Mouse (Mus musculus): ENCODE measurements around the gene Gm10309. TPM values are rescaled to one million over a fixed set of nuclear protein-coding genes. Genes with fewer than 3 reads are reported as not detected.

Gm10309 gene
- polyA plus RNA-seq, 1 experiment, result 5.4 TPM

GRCm38 (mm10) chr17:86464689-86465363, 40.2 kb downstream of the Gm10309 start:
- H3K36me3 ChIP-seq (ENCODE audit: control insufficient read depth, insufficient read depth, low read length), result no peaks in the 10 kb centered on the region
- no peaks in the 10 kb centered on the region for H3K27me3 ChIP-seq (ENCODE audit: control insufficient read depth, insufficient read depth, low read length)
- H3K4me3 ChIP-seq (ENCODE audit: control insufficient read depth, low read depth, low read length), result no peak overlapping the region
- H3K27ac ChIP-seq (ENCODE audit: control insufficient read depth, insufficient read depth, low read depth, low read length), result no peak overlapping the region
- TF ChIP-seq CTCF (IDR thresholded peaks at IDR 0.05; ENCODE audit: control insufficient read depth, insufficient read depth, insufficient replicate concordance, low read depth, low read length) (no peak), POLR2A (IDR thresholded peaks at IDR 0.05; ENCODE audit: control insufficient read depth, low read depth, low read length) (no peak)
- no peaks in the 10 kb centered on the region for H3K4me1 ChIP-seq (ENCODE audit: control insufficient read depth, insufficient read depth, low read length)

DNA sequence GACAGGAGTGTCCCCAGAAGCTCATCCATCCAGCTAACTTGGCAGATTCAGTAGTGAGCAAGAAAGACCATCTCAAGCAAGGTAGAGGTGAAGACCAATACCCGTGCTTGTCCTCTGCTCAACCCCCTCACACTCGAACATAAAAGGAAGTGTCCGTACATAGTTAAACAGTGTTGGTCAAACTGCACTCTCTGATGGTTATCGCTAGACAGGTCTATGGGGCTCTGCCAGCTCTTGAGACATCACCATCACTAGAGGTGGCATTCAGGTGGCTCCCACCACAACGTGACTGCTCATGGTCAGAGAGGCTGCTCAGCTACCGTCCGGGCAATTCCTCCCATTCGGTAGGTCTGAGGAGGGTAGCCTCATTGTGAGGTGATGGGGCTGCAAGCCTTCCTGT, 40.8 kb downstream of the Gm10309 start:
- Histone ChIP-seq H3K27me3 (ENCODE audit: control insufficient read depth, insufficient read depth, low read length) (no peaks in the 10 kb centered on the region), H3K4me1 (ENCODE audit: control insufficient read depth, insufficient read depth, low read length) (no peaks in the 10 kb centered on the region), H3K4me3 (ENCODE audit: control insufficient read depth, low read depth, low read length) (no peak overlapping the region), H3K27ac (ENCODE audit: control insufficient read depth, insufficient read depth, low read depth, low read length) (no peak overlapping the region), H3K36me3 (ENCODE audit: control insufficient read depth, insufficient read depth, low read length) (no peaks in the 10 kb centered on the region)
- TF ChIP-seq CTCF (IDR thresholded peaks at IDR 0.05; ENCODE audit: control insufficient read depth, insufficient read depth, insufficient replicate concordance, low read depth, low read length), result no peak
- no peak for TF ChIP-seq POLR2A (IDR thresholded peaks at IDR 0.05; ENCODE audit: control insufficient read depth, low read depth, low read length)

DNA sequence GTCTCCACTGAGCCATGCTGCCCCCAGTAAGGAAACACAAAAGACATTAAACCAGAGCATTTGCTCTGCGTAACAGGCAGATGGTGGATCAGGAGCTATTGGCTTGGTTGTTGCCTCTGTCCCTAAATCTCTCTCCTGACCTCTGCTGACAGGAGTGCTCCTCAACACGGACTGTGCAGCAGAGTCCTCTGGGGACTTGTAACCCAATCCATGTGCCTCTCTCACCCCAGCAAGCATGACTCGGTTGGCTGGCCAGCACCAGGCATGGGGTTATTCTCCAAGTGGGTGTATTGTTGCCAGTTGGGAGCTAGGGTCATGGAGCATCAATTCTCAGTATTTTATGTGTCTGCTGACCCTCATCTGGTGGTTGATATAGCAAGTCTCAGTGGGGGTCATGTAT, 41.7 kb downstream of the Gm10309 start:
- H3K27me3 ChIP-seq (ENCODE audit: control insufficient read depth, insufficient read depth, low read length), result no peaks in the 10 kb centered on the region
- no peaks in the 10 kb centered on the region for H3K36me3 ChIP-seq (ENCODE audit: control insufficient read depth, insufficient read depth, low read length)
- no peak overlapping the region for H3K27ac ChIP-seq (ENCODE audit: control insufficient read depth, insufficient read depth, low read depth, low read length)
- no peaks in the 10 kb centered on the region for H3K4me1 ChIP-seq (ENCODE audit: control insufficient read depth, insufficient read depth, low read length)
- TF ChIP-seq POLR2A (IDR thresholded peaks at IDR 0.05; ENCODE audit: control insufficient read depth, low read depth, low read length) (no peak), CTCF (IDR thresholded peaks at IDR 0.05; ENCODE audit: control insufficient read depth, insufficient read depth, insufficient replicate concordance, low read depth, low read length) (no peak)
- no peak overlapping the region for H3K4me3 ChIP-seq (ENCODE audit: control insufficient read depth, low read depth, low read length)

GRCm38 (mm10) chr17:86460645-86461430, 44.2 kb downstream of the Gm10309 start:
- Histone ChIP-seq H3K4me3 (ENCODE audit: control insufficient read depth, low read depth, low read length) (no peak overlapping the region), H3K27ac (ENCODE audit: control insufficient read depth, insufficient read depth, low read depth, low read length) (0 out of 2 replicates have a peak overlapping the region, but pooled peaks have one; percentile 6), H3K36me3 (ENCODE audit: control insufficient read depth, insufficient read depth, low read length) (no peaks in the 10 kb centered on the region), H3K27me3 (ENCODE audit: control insufficient read depth, insufficient read depth, low read length) (no peaks in the 10 kb centered on the region), H3K4me1 (ENCODE audit: control insufficient read depth, insufficient read depth, low read length) (no peaks in the 10 kb centered on the region)
- TF ChIP-seq POLR2A (IDR thresholded peaks at IDR 0.05; ENCODE audit: control insufficient read depth, low read depth, low read length), result no peak
- no peak for TF ChIP-seq CTCF (IDR thresholded peaks at IDR 0.05; ENCODE audit: control insufficient read depth, insufficient read depth, insufficient replicate concordance, low read depth, low read length)

DNA sequence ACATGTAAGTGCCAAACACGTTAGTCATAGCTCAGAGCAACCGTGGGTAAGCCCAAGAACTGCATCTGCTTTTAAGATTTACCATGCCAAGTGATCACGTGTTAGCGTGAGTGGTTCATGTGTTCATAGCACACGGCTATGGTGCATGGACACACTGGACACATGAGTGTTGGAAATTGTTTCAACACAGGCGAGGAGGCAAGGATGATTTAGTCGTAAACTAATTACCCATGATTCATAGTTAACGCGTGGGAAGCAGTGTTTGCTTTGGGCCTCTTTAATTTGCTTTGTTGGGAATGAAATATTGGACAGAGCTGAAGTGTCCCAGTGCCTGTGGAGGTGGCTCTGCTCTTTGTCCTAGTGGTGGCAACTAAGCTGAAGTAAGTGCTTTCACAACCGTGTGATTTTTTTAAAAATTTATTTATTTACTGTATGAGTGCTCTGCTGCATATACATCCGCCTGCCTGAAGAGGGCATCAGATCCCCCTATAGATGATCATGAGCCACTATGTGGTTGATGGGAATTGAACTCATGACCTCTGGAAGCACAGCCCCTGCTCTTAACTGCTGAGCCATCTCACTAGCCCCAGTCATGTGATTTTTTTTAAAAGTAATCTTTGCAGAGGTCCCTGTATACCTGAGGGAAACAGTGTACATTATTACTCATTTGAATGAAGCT, 46.6 kb downstream of the Gm10309 start:
- Histone ChIP-seq H3K4me3 (ENCODE audit: control insufficient read depth, low read depth, low read length) (no peak overlapping the region), H3K36me3 (ENCODE audit: control insufficient read depth, insufficient read depth, low read length) (no peaks in the 10 kb centered on the region), H3K27me3 (ENCODE audit: control insufficient read depth, insufficient read depth, low read length) (no peaks in the 10 kb centered on the region), H3K27ac (ENCODE audit: control insufficient read depth, insufficient read depth, low read depth, low read length) (no peak overlapping the region), H3K4me1 (ENCODE audit: control insufficient read depth, insufficient read depth, low read length) (no peaks in the 10 kb centered on the region)
- no peak for TF ChIP-seq POLR2A (IDR thresholded peaks at IDR 0.05; ENCODE audit: control insufficient read depth, low read depth, low read length)
- no peak for TF ChIP-seq CTCF (IDR thresholded peaks at IDR 0.05; ENCODE audit: control insufficient read depth, insufficient read depth, insufficient replicate concordance, low read depth, low read length)

- H3K27me3 ChIP-seq (ENCODE audit: control insufficient read depth, insufficient read depth, low read length), result no peaks in the 10 kb centered on the region
- TF ChIP-seq POLR2A (IDR thresholded peaks at IDR 0.05; ENCODE audit: control insufficient read depth, low read depth, low read length), result no peak
- TF ChIP-seq CTCF (IDR thresholded peaks at IDR 0.05; ENCODE audit: control insufficient read depth, insufficient read depth, insufficient replicate concordance, low read depth, low read length), result no peak
- H3K27ac ChIP-seq (ENCODE audit: control insufficient read depth, insufficient read depth, low read depth, low read length), result no peak overlapping the region
- H3K4me3 ChIP-seq (ENCODE audit: control insufficient read depth, low read depth, low read length), result no peak overlapping the region
- H3K4me1 ChIP-seq (ENCODE audit: control insufficient read depth, insufficient read depth, low read length), result no peaks in the 10 kb centered on the region
- no peaks in the 10 kb centered on the region for H3K36me3 ChIP-seq (ENCODE audit: control insufficient read depth, insufficient read depth, low read length)
These were observed 48.5 kb downstream of the Gm10309 start for GRCm38 (mm10) chr17:86456512-86456911.

GRCm38 (mm10) chr17:86454351-86454706, 50.7 kb downstream of the Gm10309 start:
- no peaks in the 10 kb centered on the region for H3K36me3 ChIP-seq (ENCODE audit: control insufficient read depth, insufficient read depth, low read length)
- H3K27ac ChIP-seq (ENCODE audit: control insufficient read depth, insufficient read depth, low read depth, low read length), result no peak overlapping the region
- no peaks in the 10 kb centered on the region for H3K27me3 ChIP-seq (ENCODE audit: control insufficient read depth, insufficient read depth, low read length)
- H3K4me1 ChIP-seq (ENCODE audit: control insufficient read depth, insufficient read depth, low read length), result no peaks in the 10 kb centered on the region
- no peak for TF ChIP-seq POLR2A (IDR thresholded peaks at IDR 0.05; ENCODE audit: control insufficient read depth, low read depth, low read length)
- TF ChIP-seq CTCF (IDR thresholded peaks at IDR 0.05; ENCODE audit: control insufficient read depth, insufficient read depth, insufficient replicate concordance, low read depth, low read length), result no peak
- no peak overlapping the region for H3K4me3 ChIP-seq (ENCODE audit: control insufficient read depth, low read depth, low read length)

Measured in testis, adult 2 months (tissue).